Mouse (Mus musculus) T-helper 2 cell (primary cell): ENCODE measurements around the gene Phka1.

Experiments
- in situ Hi-C: fragments of 300-600 bp; cut with MboI, MseI; formaldehyde crosslinking; loops from one replicate; pipeline ENCODE4 v1.15.1; 2025; ENCODE audit warnings: high pct_unique_total_duplicates

Phka1 gene

DNA sequence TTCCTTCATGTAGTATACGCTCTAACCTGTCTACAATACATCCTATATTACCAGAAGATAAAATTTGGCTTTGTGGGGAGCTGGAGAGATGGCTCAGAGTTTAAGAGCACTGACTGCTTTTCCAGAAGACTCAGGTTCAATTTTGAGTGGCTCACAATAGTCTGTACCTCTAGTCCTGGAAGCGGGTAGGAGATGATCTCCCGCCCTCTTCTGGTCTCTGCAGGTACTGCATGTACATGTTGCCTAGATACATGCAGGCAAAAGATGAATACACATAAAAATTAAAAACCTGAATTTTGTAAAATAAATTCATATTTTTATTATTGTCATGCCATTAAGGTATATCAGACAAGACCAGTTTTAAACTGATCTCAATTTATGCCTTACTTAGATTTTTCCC is 167.3 kb downstream of the Phka1 start:
- in situ Hi-C loops: loop anchor here (5.0 to 10.0 kb wide), 2 partner anchors 259 to 1372 kb away; no protein-coding TSS in a partner anchor

- in situ Hi-C loops: loop anchor here (5.0 to 10.0 kb wide), 2 partner anchors 258 to 1371 kb away; no protein-coding TSS in a partner anchor
Measured at GRCm38 (mm10) chrX:102475555-102475954, 168.5 kb downstream of the Phka1 start.
